Mouse (Mus musculus) left cerebral cortex, adult 18-20 months (tissue): ENCODE data around the gene Ran. TPM values are rescaled to one million over a fixed set of nuclear protein-coding genes. Genes with fewer than 3 reads are reported as not detected.

Experiments used
- DNase-seq, 2 experiments: peaks; one replicate each; pipeline ENCODE4 v3.0.0; 2021 to 2022; ENCODE audit warnings: low spot score in 2 of 2, mixed read lengths in 1 of 2
- total RNA-seq, 2 experiments: library from RNA; stranded (reverse); gene quantifications; 2 replicates each; pipeline ENCODE4 v1.2.3; 2021

Gene Ran
- total RNA-seq, 2 experiments from 2014 or later = 164 to 178 TPM

DNA sequence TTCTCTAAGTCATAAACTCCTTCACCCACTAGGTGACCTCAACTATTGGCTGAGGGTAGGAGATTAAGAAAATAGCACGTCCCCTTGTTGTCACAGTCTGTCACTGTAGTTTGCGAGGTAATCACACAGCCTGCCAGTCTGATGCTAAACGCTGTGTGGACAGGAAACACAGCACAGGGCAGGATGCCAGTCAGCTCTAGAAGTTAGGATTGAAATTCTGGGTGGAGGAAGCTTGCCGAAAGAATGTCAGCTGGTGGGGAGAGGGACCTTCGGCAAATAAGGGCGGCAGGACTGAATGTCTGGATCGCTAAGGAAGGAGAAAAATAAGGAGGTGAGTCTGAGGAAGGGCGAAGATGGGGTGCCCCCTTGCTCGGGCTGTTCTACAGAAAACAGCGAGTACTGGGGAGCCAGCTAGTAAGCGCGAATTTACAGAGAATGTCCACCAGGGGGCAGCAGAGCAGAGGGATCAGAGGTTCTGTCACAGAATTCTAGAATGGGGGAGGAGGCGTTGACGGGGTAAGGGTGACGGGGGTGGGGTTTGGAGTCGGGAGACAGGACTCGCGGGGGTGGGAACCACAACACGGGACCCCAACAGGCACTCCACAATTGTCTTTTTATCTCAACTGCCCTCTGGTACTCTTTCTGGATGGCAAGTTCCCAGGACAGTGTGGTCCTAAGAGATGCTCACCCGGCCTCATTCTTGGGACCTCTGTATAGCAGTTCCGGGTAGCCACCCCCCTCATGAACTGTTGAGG is 43.3 kb downstream of the Ran start:
- peak; percentile 87 to 92 for DNase-seq

DNA sequence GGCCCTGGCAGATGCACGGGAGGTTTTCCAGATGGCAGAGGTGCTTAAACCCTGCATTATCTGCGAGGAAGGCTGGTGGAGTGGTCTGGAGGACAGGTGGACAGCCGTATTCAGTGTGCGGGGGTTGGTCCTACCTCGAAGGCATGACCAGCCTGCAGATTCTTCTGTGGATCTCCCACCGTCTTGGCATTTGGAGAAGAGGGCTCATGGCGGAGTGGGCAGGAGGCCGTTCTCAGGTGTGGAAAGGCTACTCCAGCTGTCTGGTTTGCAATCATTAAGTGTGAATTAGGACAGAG is 43.9 kb downstream of the Ran start:
- no peak for DNase-seq

DNA sequence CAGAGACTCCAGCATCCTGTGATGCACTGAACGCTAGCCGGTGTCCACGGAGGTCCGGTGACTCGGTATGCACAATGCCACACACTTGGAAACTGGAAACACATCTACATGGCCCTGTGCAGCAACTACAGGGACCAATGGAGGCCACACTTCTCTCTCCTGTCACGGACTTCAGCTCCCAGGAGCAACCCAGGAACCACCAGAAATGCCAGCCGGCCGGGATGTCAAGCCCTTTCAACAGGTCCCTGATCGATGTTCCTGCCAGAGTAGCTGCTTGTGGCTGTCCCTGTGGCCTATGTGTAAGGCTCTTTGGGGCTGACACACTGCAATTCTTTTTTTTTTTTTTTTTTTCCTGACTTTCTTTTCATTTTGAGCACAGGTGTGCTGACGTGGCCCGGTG is 44.3 kb downstream of the Ran start:
- no peak for DNase-seq

DNA sequence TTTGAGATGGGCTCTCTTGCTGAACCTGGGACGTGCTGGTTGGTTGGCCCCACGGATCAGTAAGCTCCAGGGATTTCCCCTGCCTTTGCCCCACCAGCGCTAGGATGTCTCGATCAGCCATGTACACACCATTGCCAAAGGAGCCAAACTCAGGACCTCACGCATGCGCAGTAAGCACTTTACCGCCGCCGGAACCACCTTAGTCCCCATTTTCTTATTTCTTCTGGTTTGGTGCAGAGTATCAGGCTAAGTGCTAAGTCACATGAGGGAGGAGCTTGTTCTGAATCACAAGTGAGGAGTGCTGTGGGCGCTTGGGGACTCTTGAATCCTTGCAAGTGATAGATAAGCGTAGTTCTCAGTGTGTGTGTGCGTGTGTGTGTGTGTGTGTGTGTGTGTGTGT is 45.4 kb downstream of the Ran start:
- no peak for DNase-seq

DNA sequence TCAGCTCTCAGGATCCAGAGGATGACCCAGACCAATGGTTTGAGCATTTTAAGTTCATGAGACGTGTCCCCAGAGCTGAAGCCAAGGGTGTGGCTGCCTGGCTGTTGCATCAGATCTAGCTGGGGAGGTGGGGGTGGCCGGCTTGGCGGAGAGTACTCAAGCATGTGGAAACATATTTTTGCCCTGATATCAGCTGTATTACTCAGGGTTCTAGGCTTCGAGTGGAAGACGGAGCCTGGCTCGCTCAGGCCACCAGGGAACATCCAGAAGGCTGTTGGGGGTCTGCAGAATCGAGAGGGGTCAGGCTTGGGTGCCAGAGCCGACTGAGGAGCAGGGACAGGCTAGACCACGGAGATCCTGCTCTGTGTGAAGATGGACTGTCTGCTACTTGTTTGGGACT is 46.1 kb downstream of the Ran start:
- no peak for DNase-seq

DNA sequence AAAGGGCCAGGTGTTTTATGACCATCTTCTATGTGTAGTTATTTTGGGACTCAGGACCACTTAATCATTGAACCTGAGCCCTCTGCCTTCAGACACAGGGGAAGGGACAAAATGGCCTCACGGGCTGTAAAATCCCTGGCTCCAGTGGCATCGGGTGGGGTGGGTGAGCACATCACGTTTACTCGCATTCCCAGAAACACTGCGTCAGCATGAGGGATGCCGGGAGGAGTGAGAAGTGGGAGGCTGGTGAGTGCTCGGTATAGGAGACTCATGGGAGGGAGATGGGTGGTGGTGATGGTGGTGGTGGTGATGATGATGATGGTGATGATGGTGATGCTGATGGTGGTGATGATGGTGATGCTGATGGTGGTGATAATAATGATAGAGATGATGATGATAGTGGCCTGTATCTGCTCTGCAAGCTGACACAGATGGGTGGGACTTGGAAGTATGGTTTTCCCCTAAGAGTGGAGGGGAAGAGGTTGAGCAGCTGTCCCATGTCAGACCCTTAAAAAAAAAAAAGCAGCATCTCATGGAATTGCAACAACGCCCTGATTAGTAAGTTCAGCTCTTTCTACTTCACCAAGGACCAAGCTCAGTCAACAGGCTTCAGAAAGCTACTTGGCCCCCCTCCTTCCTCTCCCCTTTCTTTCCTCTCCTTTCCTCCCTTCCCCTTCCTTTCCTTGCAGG is 46.8 kb downstream of the Ran start:
- DNase-seq = no peak

DNA sequence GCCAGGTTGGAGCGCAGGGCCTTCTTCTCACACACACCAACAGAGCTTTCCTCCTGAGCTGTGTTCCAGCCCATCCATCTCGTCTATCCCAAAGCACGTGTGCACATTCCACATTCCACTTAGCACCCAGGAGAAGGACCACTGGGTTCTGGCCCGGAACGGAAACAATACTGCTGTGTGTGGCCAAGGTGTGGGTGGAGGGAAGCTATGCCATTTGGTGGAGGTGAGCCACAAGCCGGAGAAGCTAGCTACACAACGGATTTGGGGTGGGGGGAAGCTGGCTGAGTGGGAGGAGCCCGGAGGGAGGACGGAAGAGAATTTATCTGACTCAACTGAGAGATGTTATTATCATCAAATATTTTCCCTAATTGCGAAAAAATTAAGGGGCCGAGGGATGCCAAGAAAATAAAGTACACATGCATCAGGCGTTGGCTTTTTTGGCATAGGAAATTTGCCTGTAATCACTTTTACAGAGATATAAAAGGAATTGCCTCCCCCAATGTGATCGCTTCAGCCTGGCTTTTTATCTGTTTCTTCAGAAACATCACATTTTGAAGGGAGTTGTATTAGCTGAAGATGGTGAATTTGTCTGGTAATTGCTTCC is 47.5 kb downstream of the Ran start:
- no peak for DNase-seq

DNA sequence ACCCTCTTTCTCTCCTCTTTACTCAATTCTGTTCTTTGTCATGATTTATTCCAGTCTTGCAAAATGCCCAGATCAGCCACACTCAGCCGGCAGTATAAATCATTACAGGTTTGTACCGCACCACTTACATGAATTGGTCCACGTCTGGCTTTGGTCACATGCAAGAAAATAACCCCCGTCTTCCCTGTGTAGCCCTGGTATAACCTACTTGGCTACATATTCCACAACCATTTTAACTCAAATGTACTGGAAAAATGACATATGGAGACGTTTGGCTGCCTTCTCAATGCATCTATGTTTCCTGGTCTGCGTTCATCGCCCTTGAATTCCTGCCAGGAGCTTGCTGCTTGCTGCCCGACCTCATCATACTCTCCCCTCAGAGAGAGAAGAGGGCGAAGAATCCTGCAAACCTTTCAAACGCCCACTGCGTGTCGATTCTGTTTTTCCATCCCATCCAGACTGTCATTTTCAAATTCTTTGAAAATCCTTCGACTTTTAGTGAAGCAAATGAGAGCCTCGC is 52.0 kb downstream of the Ran start:
- DNase-seq = no peak

DNA sequence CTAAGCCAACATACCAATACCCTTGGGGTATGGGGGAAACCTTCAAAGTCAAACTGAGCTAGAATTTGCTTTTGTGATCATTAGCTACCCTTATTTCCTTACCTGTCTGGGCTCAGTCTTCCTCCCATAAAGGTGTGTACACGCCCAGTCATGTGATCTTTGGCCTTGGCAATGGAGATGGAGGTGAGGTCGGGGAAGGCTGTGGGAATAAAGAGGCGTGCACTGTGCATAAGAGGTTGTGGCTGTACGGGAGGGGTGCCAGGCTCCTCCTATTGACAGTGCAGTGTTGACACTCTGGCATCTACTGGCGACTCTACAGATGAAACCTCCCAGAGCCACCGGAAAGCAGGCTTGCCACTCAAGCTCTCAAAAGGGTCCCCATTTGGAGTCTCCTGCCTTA is 53.5 kb downstream of the Ran start:
- DNase-seq = no peak

Other genes with a start within 250 kb of the Ran start
- 100 to 1,000 TPM; 124 to 128 TPM for gene Rimbp2, start 66.6 kb upstream of the Ran start, total RNA-seq
- gene Stx2, start 11.5 kb upstream of the Ran start, total RNA-seq = 10 to 100 TPM; 16.8 to 22.6 TPM
- 1 to 10 TPM; 2.8 TPM for gene Adgrd1, start 76.7 kb downstream of the Ran start, total RNA-seq